ENCODE assay signal across 26 mouse cellular contexts in genomic region chr5:128388358-128389141, GRCm38 (mm10). TPM values are rescaled to one million over a fixed set of nuclear protein-coding genes. Genes with fewer than 3 reads are reported as not detected.
DNase-seq lines count a peak whose midpoint lies in the region; ATAC-seq lines count a peak whose summit lies in the region.
"Had no signal": no experiment of that assay in that cellular context is flagged by ENCODE, and none has a peak within 500 bp of the region (broad histone marks: within the 10 kb centered on the region; RNA-seq: fewer than 3 reads in every experiment).

No protein-coding gene starts in this region.

- H3K27ac ChIP-seq in hindbrain, embryonic 12.5 days: peak overlapping the region; percentile 40; the same call in 1 of the 2 replicates
- H3K27ac ChIP-seq in hindbrain, embryonic 14.5 days: no peak overlapping the region
- H3K27ac ChIP-seq: embryonic facial prominence, embryonic 15.5 days; forebrain, embryonic 10.5 days; hindbrain, postnatal 0 days had no signal

- H3K27me3 ChIP-seq in hindbrain, embryonic 12.5 days: no peaks in the 10 kb centered on the region
- no peaks in the 10 kb centered on the region for H3K27me3 ChIP-seq in hindbrain, embryonic 14.5 days (ENCODE audit: control insufficient read depth, insufficient read depth, low read length)
- H3K27me3 ChIP-seq: CH12.LX; embryonic facial prominence, embryonic 15.5 days; heart, embryonic 12.5 days had no signal

- H3K36me3 ChIP-seq in hindbrain, embryonic 12.5 days: no peaks in the 10 kb centered on the region
- H3K36me3 ChIP-seq in hindbrain, embryonic 14.5 days (replicated peaks; ENCODE audit: control insufficient read depth, insufficient read depth): no peaks in the 10 kb centered on the region
- H3K36me3 ChIP-seq: embryonic facial prominence, embryonic 15.5 days; forebrain, embryonic 10.5 days; heart, embryonic 12.5 days had no signal

- H3K9ac ChIP-seq in hindbrain, embryonic 12.5 days: no peak overlapping the region
- H3K9ac ChIP-seq in hindbrain, embryonic 14.5 days: no peak overlapping the region
- H3K9ac ChIP-seq: embryonic facial prominence, embryonic 15.5 days; forebrain, postnatal 0 days; heart, embryonic 12.5 days had no signal

- no peak overlapping the region for H3K4me3 ChIP-seq in hindbrain, embryonic 12.5 days
- H3K4me3 ChIP-seq in hindbrain, embryonic 14.5 days (replicated peaks; ENCODE audit: low read length): no peak overlapping the region
- H3K4me3 ChIP-seq: embryonic facial prominence, embryonic 15.5 days; forebrain, embryonic 10.5 days; heart, embryonic 12.5 days had no signal

- H3K4me1 ChIP-seq in hindbrain, embryonic 12.5 days: peaks cover 5% of the 10 kb centered on the region; the same call in 1 of the 2 replicates
- H3K4me1 ChIP-seq in hindbrain, embryonic 14.5 days (replicated peaks; ENCODE audit: control insufficient read depth, insufficient read depth, low read length): peaks cover 7% of the 10 kb centered on the region
- H3K4me1 ChIP-seq: forebrain, embryonic 10.5 days; heart, embryonic 12.5 days had no signal

- no peak for DNase-seq in hindbrain, embryonic 14.5 days (ENCODE audit: low spot score)
- DNase-seq in retina, embryonic 14.5 days (ENCODE audit: low spot score): peak; percentile 9
- DNase-seq in retina, postnatal 1 day: no peak
- DNase-seq in mesoderm, embryonic 11.5 days (ENCODE audit: low read depth, low spot score): peak; percentile 83
- DNase-seq in cerebellum, adult 18-20 months: no peak
- no peak for DNase-seq in urinary bladder, postnatal 25 days (ENCODE audit: low spot score)
- DNase-seq: adrenal gland, postnatal 25 days; cerebellum, adult 11-12 months; cerebellum, postnatal 25 days; forebrain, postnatal 0 days; heart, adult 11 months; kidney, adult 11 months; left cerebral cortex, postnatal 4 days; lung, adult 18-20 months; lung, postnatal 14 days; right cerebral cortex, postnatal 25 days; thymus, postnatal 4 days had no signal

- 41% methylated on average over 7 of the region's 7 CpGs for WGBS in hindbrain, embryonic 12.5 days
- WGBS in hindbrain, embryonic 14.5 days: 40% methylated on average over 7 of the region's 7 CpGs

- no peak overlapping the region for H3K4me2 ChIP-seq in hindbrain, embryonic 12.5 days (replicated peaks)
- H3K4me2 ChIP-seq in hindbrain, embryonic 14.5 days (replicated peaks): no peak overlapping the region
- H3K4me2 ChIP-seq: embryonic facial prominence, embryonic 15.5 days; heart, embryonic 12.5 days; liver, embryonic 11.5 days had no signal

- no peak for ATAC-seq in hindbrain, embryonic 12.5 days (ENCODE audit: low FRiP score)
- ATAC-seq in hindbrain, embryonic 14.5 days (ENCODE audit: low FRiP score): no peak
- ATAC-seq: forebrain, postnatal 0 days; hindbrain, postnatal 0 days; midbrain, embryonic 16.5 days had no signal

- H3K9me3 ChIP-seq in hindbrain, embryonic 12.5 days (replicated peaks): peaks cover 8% of the 10 kb centered on the region
- H3K9me3 ChIP-seq in hindbrain, embryonic 14.5 days (ENCODE audit: control insufficient read depth, low read length): no peaks in the 10 kb centered on the region; the same call in 1 of the 2 replicates
- H3K9me3 ChIP-seq: embryonic facial prominence, embryonic 15.5 days; forebrain, embryonic 10.5 days had no signal

RNA-seq across cellular contexts. Expression of gene Tmem132d, which starts 44.3 kb away (rescaled TPM):
- 0.96 and 2.4 TPM in 2 replicates for polyA plus RNA-seq in hindbrain, embryonic 12.5 days (2016; fragmentation: Nextera tagmentation; extraction: Ambion mirVana)
- polyA plus RNA-seq in hindbrain, embryonic 14.5 days (2014; fragmentation: Nextera tagmentation; extraction: Ambion mirVana): 4.5 and 5.7 TPM in 2 replicates
- polyA plus RNA-seq: liver, embryonic 11.5 days; spleen, adult 2 months had no signal

Comparison
In these comparisons a context has a peak if more than half of its experiments do, and no peak if none do; other contexts are left out.
1. DNase-seq: peak in retina, embryonic 14.5 days (single experiment) and mesoderm, embryonic 11.5 days (single experiment); none in hindbrain, embryonic 14.5 days (single experiment), retina, postnatal 1 day (single experiment), cerebellum, adult 18-20 months (0 of 2) and urinary bladder, postnatal 25 days (single experiment).